Mouse (Mus musculus): Measurements from ENCODE around the gene Ptma.

DNA sequence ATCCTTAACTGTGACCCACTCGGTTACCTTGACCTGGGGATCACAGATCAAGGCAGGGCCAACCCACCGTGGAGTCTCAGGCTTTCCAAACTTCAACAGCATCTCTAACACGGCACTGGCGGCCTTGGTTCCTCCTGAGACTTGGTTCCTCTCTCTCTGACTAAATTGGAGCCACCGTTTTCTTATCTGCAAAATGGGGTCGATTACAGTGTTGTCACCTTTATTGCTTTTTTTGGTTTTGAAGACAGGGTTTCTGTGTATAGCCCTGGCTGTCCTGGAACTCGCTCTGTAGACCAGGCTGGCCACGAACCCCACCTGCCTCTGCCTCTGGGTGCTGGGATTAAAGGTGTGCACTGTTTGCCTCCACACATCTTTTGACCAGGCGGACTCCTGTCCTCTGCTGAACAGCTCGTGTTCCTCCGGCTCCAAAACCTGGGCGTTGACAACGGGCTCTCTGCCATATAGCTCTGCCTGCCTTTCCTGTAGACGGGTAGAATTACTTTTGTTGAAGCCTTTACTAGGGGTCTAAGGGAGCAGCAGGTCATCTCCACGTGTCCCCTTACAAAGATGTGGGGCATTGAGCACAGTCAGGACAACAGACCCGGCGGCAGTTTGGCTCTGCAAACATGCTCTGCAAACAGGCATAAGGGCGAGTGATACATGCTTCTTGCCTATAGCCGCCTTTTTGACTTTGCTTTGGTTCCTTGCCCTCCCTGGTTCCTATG lies 21.7 kb upstream of the Ptma start:
- TF ChIP-seq CTCF (conservative IDR thresholded peaks at IDR 0.05; ENCODE audit: low read length) (no peak), NANOG (IDR thresholded peaks at IDR 0.05; ENCODE audit: borderline replicate concordance, low read length) (no peak)
